Mouse (Mus musculus): ENCODE results near the gene Retnlb. TPM values are rescaled to one million over a fixed set of nuclear protein-coding genes. Genes with fewer than 3 reads are reported as not detected.
A peak's percentile ranks its signal among the peaks of the same experiment; 100 is the strongest.
"Not testable (repeated sequence)": the region's sequence is repeated elsewhere in the genome, so short reads cannot be mapped to it uniquely, and the experiment has no call there.

Retnlb gene
- total and polyA plus RNA-seq, 3 experiments, result not detected

- TF ChIP-seq POLR2AphosphoS5 (IDR thresholded peaks at IDR 0.05; ENCODE audit: insufficient replicate concordance, low read depth, low read length) (no peak), GATA2 (IDR thresholded peaks at IDR 0.05; ENCODE audit: borderline replicate concordance, low read depth, low read length) (no peak), CTCF (IDR thresholded peaks at IDR 0.05; ENCODE audit: low read depth, low read length) (no peak), TAL1 (conservative IDR thresholded peaks at IDR 0.05; ENCODE audit: low read depth, low read length) (no peak), GATA1 (IDR thresholded peaks at IDR 0.05; ENCODE audit: borderline replicate concordance, low read length) (no peak)
- no peak for DNase-seq (ENCODE audit: low spot score)
- ATAC-seq (ENCODE audit: extremely low read depth, insufficient number of reproducible peaks, low FRiP score, poor library complexity, severe bottlenecking), result no peak
Observed at GRCm38 (mm10) chr16:48842266-48842665, 25.6 kb downstream of the Retnlb start, which contains the start of gene Retnla. Retnla (plus strand) TSS chr16:48842551.

GRCm38 (mm10) chr16:48843671-48844386 is 27.2 kb downstream of the Retnlb start:
- no peak for TF ChIP-seq TAL1 (conservative IDR thresholded peaks at IDR 0.05; ENCODE audit: low read depth, low read length)
- no peak for TF ChIP-seq CTCF (IDR thresholded peaks at IDR 0.05; ENCODE audit: low read depth, low read length)
- TF ChIP-seq GATA2 (IDR thresholded peaks at IDR 0.05; ENCODE audit: borderline replicate concordance, low read depth, low read length), result no peak
- TF ChIP-seq GATA1 (IDR thresholded peaks at IDR 0.05; ENCODE audit: borderline replicate concordance, low read length), result no peak
- no peak for TF ChIP-seq POLR2AphosphoS5 (IDR thresholded peaks at IDR 0.05; ENCODE audit: insufficient replicate concordance, low read depth, low read length)
- H3K27me3 ChIP-seq (ENCODE audit: insufficient read depth, low read length), result no peaks in the 10 kb centered on the region
- no peaks in the 10 kb centered on the region for H3K9me3 ChIP-seq (replicated peaks)
- peaks cover 3% of the 10 kb centered on the region for H3K4me1 ChIP-seq (ENCODE audit: insufficient read depth, low read depth, low read length)
- DNase-seq (ENCODE audit: low spot score) (no peak), ATAC-seq (ENCODE audit: extremely low read depth, insufficient number of reproducible peaks, low FRiP score, poor library complexity, severe bottlenecking) (no peak)
- no peaks in the 10 kb centered on the region for H3K36me3 ChIP-seq (replicated peaks)
- H3K4me3 ChIP-seq (ENCODE audit: low read depth, low read length), result no peak overlapping the region

More at GRCm38 (mm10) chr16:48842266-48842665, 25.6 kb downstream of the Retnlb start, which contains the start of gene Retnla:
- Histone ChIP-seq H3K36me3 (replicated peaks) (no peaks in the 10 kb centered on the region), H3K27me3 (ENCODE audit: insufficient read depth, low read length) (no peaks in the 10 kb centered on the region), H3K4me1 (ENCODE audit: insufficient read depth, low read depth, low read length) (peaks cover 3% of the 10 kb centered on the region), H3K9me3 (replicated peaks) (no peaks in the 10 kb centered on the region), H3K4me3 (ENCODE audit: low read depth, low read length) (no peak within 1 kb of the TSS)

GRCm38 (mm10) chr16:48865004-48865403 is 48.3 kb downstream of the Retnlb start:
- not testable (repeated sequence) for DNase-seq (ENCODE audit: low spot score); H3K4me3 ChIP-seq (ENCODE audit: low read depth, low read length); ATAC-seq (ENCODE audit: extremely low read depth, insufficient number of reproducible peaks, low FRiP score, poor library complexity, severe bottlenecking); H3K36me3 ChIP-seq (replicated peaks); H3K9me3 ChIP-seq (replicated peaks); H3K27me3 ChIP-seq (ENCODE audit: insufficient read depth, low read length)
- H3K4me1 ChIP-seq (ENCODE audit: insufficient read depth, low read depth, low read length), result peaks cover 56% of the 10 kb centered on the region

GRCm38 (mm10) chr16:48867690-48868089 is 51.0 kb downstream of the Retnlb start:
- Histone ChIP-seq H3K9me3 (replicated peaks) (no peaks in the 10 kb centered on the region), H3K27me3 (ENCODE audit: insufficient read depth, low read length) (no peaks in the 10 kb centered on the region), H3K36me3 (replicated peaks) (no peaks in the 10 kb centered on the region), H3K4me3 (ENCODE audit: low read depth, low read length) (no peak overlapping the region; the same call in 1 of the 2 replicates), H3K4me1 (ENCODE audit: insufficient read depth, low read depth, low read length) (peaks cover 59% of the 10 kb centered on the region)
- no peak for DNase-seq (ENCODE audit: low spot score)
- TF ChIP-seq TAL1 (conservative IDR thresholded peaks at IDR 0.05; ENCODE audit: low read depth, low read length) (peak; percentile 30), POLR2AphosphoS5 (IDR thresholded peaks at IDR 0.05; ENCODE audit: insufficient replicate concordance, low read depth, low read length) (no peak)
- peak; percentile 74 for ATAC-seq (ENCODE audit: extremely low read depth, insufficient number of reproducible peaks, low FRiP score, poor library complexity, severe bottlenecking)

Other genes with a start within 250 kb of the Retnlb start
- 0.44 TPM in 1 of 2 replicates, not detected in the other for gene Trat1, start 44.8 kb upstream of the Retnlb start, total RNA-seq (2014; fragmentation: Nextera tagmentation)
- 0.16 and 0.41 TPM in 2 replicates for gene Trat1, start 44.8 kb upstream of the Retnlb start, total RNA-seq (2017)
- gene Trat1, start 44.8 kb upstream of the Retnlb start, polyA plus RNA-seq (2012), result not detected in 2 replicates
- gene Retnla, start 25.7 kb downstream of the Retnlb start, total RNA-seq (2014; fragmentation: Nextera tagmentation), result not detected in 2 replicates
- gene Retnla, start 25.7 kb downstream of the Retnlb start, total RNA-seq (2017), result not detected in 2 replicates
- not detected in 2 replicates for gene Retnla, start 25.7 kb downstream of the Retnlb start, polyA plus RNA-seq (2012)
- not detected in 2 replicates for gene Retnlg, start 55.8 kb downstream of the Retnlb start, total RNA-seq (2014; fragmentation: Nextera tagmentation)
- gene Retnlg, start 55.8 kb downstream of the Retnlb start, total RNA-seq (2017), result not detected in 2 replicates
- not detected in 2 replicates for gene Retnlg, start 55.8 kb downstream of the Retnlb start, polyA plus RNA-seq (2012)
- gene Dzip3, start 177.3 kb downstream of the Retnlb start, total RNA-seq (2014; fragmentation: Nextera tagmentation), result 166 and 188 TPM in 2 replicates
- gene Dzip3, start 177.3 kb downstream of the Retnlb start, total RNA-seq (2017), result 50.2 and 52.1 TPM in 2 replicates
- 17.6 and 24.6 TPM in 2 replicates for gene Dzip3, start 177.3 kb downstream of the Retnlb start, polyA plus RNA-seq (2012)
- 79.7 and 82.2 TPM in 2 replicates for gene Cip2a, start 177.3 kb downstream of the Retnlb start, total RNA-seq (2014; fragmentation: Nextera tagmentation)
- 87.5 and 104 TPM in 2 replicates for gene Cip2a, start 177.3 kb downstream of the Retnlb start, total RNA-seq (2017)
- gene Cip2a, start 177.3 kb downstream of the Retnlb start, polyA plus RNA-seq (2012), result 2.5 and 4.5 TPM in 2 replicates
- gene Myh15, start 240.6 kb downstream of the Retnlb start, total RNA-seq (2014; fragmentation: Nextera tagmentation), result not detected in 2 replicates
- gene Myh15, start 240.6 kb downstream of the Retnlb start, total RNA-seq (2017), result under 0.01 TPM in 1 of 2 replicates, not detected in the other
- gene Myh15, start 240.6 kb downstream of the Retnlb start, polyA plus RNA-seq (2012), result not detected in 2 replicates